Mouse (Mus musculus): ENCODE data around the gene Grin2a. TPM values are rescaled to one million over a fixed set of nuclear protein-coding genes. Genes with fewer than 3 reads are reported as not detected.

Gene Grin2a
- polyA plus RNA-seq, 1 experiment, result not detected

DNA sequence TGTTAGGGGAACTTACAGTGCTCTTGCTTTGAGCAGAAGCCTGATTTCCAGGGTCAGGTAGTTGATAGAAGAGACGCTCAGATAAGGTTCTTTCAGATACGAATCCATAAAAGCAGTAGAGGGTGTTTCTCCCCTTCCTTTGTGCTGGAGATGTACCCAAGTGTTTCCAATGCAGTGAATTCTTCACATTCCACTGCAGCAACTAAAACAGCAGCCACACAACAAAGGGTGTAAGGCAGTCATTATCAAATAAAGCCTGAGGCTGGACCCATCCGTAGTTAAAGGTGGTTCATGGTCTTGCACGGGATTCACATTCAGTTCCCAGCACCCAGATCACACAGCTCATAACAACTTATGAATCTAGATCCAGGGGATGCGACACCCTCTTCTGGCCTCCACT is 241.3 kb downstream of the Grin2a start:
- Histone ChIP-seq H3K27me3 (replicated peaks; ENCODE audit: control insufficient read depth, insufficient read depth, low read length) (no peaks in the 10 kb centered on the region), H3K27ac (ENCODE audit: insufficient read depth, low read depth, low read length) (no peak overlapping the region), H3K36me3 (ENCODE audit: control insufficient read depth, insufficient read depth, low read length) (no peaks in the 10 kb centered on the region), H3K4me3 (ENCODE audit: insufficient read depth, low read depth, low read length) (no peak overlapping the region), H3K4me1 (ENCODE audit: control insufficient read depth, insufficient read depth, low read length) (no peaks in the 10 kb centered on the region)
- TF ChIP-seq POLR2A (IDR thresholded peaks at IDR 0.05; ENCODE audit: low read depth, low read length), result no peak
- no peak for TF ChIP-seq CTCF (conservative IDR thresholded peaks at IDR 0.05; ENCODE audit: insufficient read depth, insufficient read length, low read depth, low read length)
- DNase-seq, result no peak
- WGBS, result 95% methylated on average over 5 of the region's 5 CpGs

GRCm38 (mm10) chr16:9753045-9753444 is 242.3 kb downstream of the Grin2a start:
- Histone ChIP-seq H3K4me1 (ENCODE audit: control insufficient read depth, insufficient read depth, low read length) (no peaks in the 10 kb centered on the region), H3K27ac (ENCODE audit: insufficient read depth, low read depth, low read length) (no peak overlapping the region), H3K27me3 (replicated peaks; ENCODE audit: control insufficient read depth, insufficient read depth, low read length) (no peaks in the 10 kb centered on the region), H3K36me3 (ENCODE audit: control insufficient read depth, insufficient read depth, low read length) (no peaks in the 10 kb centered on the region), H3K4me3 (ENCODE audit: insufficient read depth, low read depth, low read length) (no peak overlapping the region)
- WGBS, result 90% methylated on average over 9 of the region's 9 CpGs
- TF ChIP-seq POLR2A (IDR thresholded peaks at IDR 0.05; ENCODE audit: low read depth, low read length) (no peak), CTCF (conservative IDR thresholded peaks at IDR 0.05; ENCODE audit: insufficient read depth, insufficient read length, low read depth, low read length) (no peak)
- no peak for DNase-seq

DNA sequence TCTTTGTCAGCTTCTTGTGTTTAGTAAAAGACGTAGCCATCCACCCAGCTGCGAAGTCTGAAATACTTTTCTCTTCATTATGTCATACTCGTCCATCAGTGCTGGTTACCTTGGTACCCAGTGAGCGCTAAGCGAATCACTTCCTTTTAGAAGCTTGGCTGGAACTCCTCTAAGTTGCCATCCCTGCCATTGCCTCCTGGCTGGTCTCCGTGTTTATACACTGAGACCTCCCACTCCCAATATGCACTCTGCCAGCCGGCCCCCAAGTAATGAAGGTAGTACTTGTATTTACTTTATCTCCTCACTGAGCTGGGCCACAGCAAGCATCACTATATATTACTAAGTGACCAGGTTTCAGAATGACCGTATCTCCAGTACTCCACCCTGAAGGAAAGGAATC is 242.8 kb downstream of the Grin2a start:
- TF ChIP-seq CTCF (conservative IDR thresholded peaks at IDR 0.05; ENCODE audit: insufficient read depth, insufficient read length, low read depth, low read length) (no peak), POLR2A (IDR thresholded peaks at IDR 0.05; ENCODE audit: low read depth, low read length) (no peak)
- no peak overlapping the region for H3K4me3 ChIP-seq (ENCODE audit: insufficient read depth, low read depth, low read length)
- no peaks in the 10 kb centered on the region for H3K36me3 ChIP-seq (ENCODE audit: control insufficient read depth, insufficient read depth, low read length)
- no peaks in the 10 kb centered on the region for H3K4me1 ChIP-seq (ENCODE audit: control insufficient read depth, insufficient read depth, low read length)
- WGBS, result 84% methylated on average over 8 of the region's 8 CpGs
- DNase-seq, result no peak
- H3K27ac ChIP-seq (ENCODE audit: insufficient read depth, low read depth, low read length), result no peak overlapping the region
- no peaks in the 10 kb centered on the region for H3K27me3 ChIP-seq (replicated peaks; ENCODE audit: control insufficient read depth, insufficient read depth, low read length)

DNA sequence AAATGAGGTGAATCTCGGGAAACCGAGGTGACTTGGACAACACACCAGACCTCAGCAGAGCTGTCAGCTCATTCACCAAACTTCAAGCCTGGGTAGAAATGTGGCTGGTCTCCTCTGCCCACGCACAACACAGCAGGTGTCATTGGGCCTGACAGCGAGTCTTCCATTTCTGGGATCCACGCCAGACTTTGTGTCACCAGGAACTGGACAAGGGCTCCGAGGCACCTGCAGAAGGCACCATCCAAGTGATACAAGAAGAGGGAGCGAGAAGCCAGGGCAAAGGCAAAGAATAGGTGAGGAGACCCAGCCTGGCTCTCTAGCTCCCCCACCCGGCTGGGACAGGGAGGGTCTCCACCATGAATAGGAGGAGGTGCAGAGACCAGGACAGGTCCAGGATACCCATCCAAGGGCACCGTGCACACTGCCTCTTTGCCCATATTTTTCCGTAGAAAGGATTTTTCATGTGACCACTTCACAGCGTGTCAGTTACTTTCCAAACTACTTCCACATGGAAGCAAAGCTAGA is 244.3 kb downstream of the Grin2a start:
- H3K4me3 ChIP-seq (ENCODE audit: insufficient read depth, low read depth, low read length), result no peak overlapping the region
- no peaks in the 10 kb centered on the region for H3K36me3 ChIP-seq (ENCODE audit: control insufficient read depth, insufficient read depth, low read length)
- H3K27ac ChIP-seq (ENCODE audit: insufficient read depth, low read depth, low read length), result no peak overlapping the region
- no peak for DNase-seq
- 71% methylated on average over 11 of the region's 11 CpGs for WGBS
- TF ChIP-seq POLR2A (IDR thresholded peaks at IDR 0.05; ENCODE audit: low read depth, low read length) (no peak), CTCF (conservative IDR thresholded peaks at IDR 0.05; ENCODE audit: insufficient read depth, insufficient read length, low read depth, low read length) (peak; percentile 21; the same call in 1 of the 2 replicates)
- H3K27me3 ChIP-seq (replicated peaks; ENCODE audit: control insufficient read depth, insufficient read depth, low read length), result no peaks in the 10 kb centered on the region
- H3K4me1 ChIP-seq (ENCODE audit: control insufficient read depth, insufficient read depth, low read length), result no peaks in the 10 kb centered on the region

- no peak overlapping the region for H3K4me3 ChIP-seq (ENCODE audit: insufficient read depth, low read depth, low read length)
- no peaks in the 10 kb centered on the region for H3K4me1 ChIP-seq (ENCODE audit: control insufficient read depth, insufficient read depth, low read length)
- no peaks in the 10 kb centered on the region for H3K27me3 ChIP-seq (replicated peaks; ENCODE audit: control insufficient read depth, insufficient read depth, low read length)
- no peak overlapping the region for H3K27ac ChIP-seq (ENCODE audit: insufficient read depth, low read depth, low read length)
- no peaks in the 10 kb centered on the region for H3K36me3 ChIP-seq (ENCODE audit: control insufficient read depth, insufficient read depth, low read length)
- no peak for TF ChIP-seq CTCF (conservative IDR thresholded peaks at IDR 0.05; ENCODE audit: insufficient read depth, insufficient read length, low read depth, low read length)
- no peak for TF ChIP-seq POLR2A (IDR thresholded peaks at IDR 0.05; ENCODE audit: low read depth, low read length)
- 75% methylated on average over 3 of the region's 3 CpGs for WGBS
- DNase-seq, result no peak
These were observed 245.7 kb downstream of the Grin2a start for GRCm38 (mm10) chr16:9749661-9750060.

DNA sequence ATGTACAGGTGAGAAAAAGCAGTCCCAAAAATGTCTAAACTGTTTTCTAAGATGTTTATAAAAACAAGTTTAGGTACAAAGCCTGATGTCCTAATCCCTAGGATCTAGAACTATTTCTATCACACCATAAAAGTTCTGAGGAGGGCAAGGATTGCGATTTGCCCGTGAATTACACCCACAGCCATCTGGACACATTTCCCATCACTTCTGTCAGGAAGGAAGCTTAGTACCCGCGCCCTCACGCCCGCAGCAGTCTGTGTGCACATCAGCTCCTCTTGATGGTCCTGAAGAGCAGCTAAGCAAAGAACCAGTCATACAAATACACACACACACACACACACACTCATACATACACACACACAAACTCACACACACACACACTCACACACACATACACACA is 252.9 kb downstream of the Grin2a start:
- H3K27me3 ChIP-seq (replicated peaks; ENCODE audit: control insufficient read depth, insufficient read depth, low read length), result no peaks in the 10 kb centered on the region
- H3K4me1 ChIP-seq (ENCODE audit: control insufficient read depth, insufficient read depth, low read length), result no peaks in the 10 kb centered on the region
- H3K36me3 ChIP-seq (ENCODE audit: control insufficient read depth, insufficient read depth, low read length), result no peaks in the 10 kb centered on the region
- H3K27ac ChIP-seq (ENCODE audit: insufficient read depth, low read depth, low read length), result no peak overlapping the region
- WGBS, result 83% methylated on average over 6 of the region's 6 CpGs
- H3K4me3 ChIP-seq (ENCODE audit: insufficient read depth, low read depth, low read length), result no peak overlapping the region
- no peak for DNase-seq
- no peak for TF ChIP-seq POLR2A (IDR thresholded peaks at IDR 0.05; ENCODE audit: low read depth, low read length)
- TF ChIP-seq CTCF (conservative IDR thresholded peaks at IDR 0.05; ENCODE audit: insufficient read depth, insufficient read length, low read depth, low read length), result no peak

DNA sequence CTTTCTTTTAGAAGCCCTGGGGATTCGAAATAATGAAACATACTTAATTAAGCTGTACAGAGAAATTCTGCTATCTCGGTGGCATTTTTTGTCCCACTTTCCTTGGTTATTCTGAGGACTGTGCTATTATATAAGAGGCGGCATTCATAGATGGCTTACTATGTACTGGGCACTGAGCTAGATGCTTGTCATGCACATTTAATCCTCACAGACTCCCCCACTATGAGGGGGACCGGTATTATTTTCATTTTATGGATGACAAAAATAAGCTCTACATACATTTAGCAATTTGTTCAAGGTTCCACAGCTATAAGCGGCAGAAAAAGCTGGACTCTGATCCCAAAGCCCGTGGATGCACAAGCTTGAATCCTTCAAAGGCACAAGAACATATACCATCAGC is 256.7 kb downstream of the Grin2a start:
- TF ChIP-seq POLR2A (IDR thresholded peaks at IDR 0.05; ENCODE audit: low read depth, low read length) (no peak), CTCF (conservative IDR thresholded peaks at IDR 0.05; ENCODE audit: insufficient read depth, insufficient read length, low read depth, low read length) (no peak)
- Histone ChIP-seq H3K27me3 (replicated peaks; ENCODE audit: control insufficient read depth, insufficient read depth, low read length) (no peaks in the 10 kb centered on the region; the same call in 1 of the 2 replicates), H3K36me3 (ENCODE audit: control insufficient read depth, insufficient read depth, low read length) (no peaks in the 10 kb centered on the region), H3K4me1 (ENCODE audit: control insufficient read depth, insufficient read depth, low read length) (no peaks in the 10 kb centered on the region), H3K27ac (ENCODE audit: insufficient read depth, low read depth, low read length) (no peak overlapping the region), H3K4me3 (ENCODE audit: insufficient read depth, low read depth, low read length) (no peak overlapping the region)
- WGBS, result 83% methylated on average over 6 of the region's 6 CpGs
- DNase-seq, result no peak
